Mouse (Mus musculus): Measurements from ENCODE around the gene Fancg.
"Not testable (repeated sequence)": the region's sequence is repeated elsewhere in the genome, so short reads cannot be mapped to it uniquely, and the experiment has no call there.

DNA sequence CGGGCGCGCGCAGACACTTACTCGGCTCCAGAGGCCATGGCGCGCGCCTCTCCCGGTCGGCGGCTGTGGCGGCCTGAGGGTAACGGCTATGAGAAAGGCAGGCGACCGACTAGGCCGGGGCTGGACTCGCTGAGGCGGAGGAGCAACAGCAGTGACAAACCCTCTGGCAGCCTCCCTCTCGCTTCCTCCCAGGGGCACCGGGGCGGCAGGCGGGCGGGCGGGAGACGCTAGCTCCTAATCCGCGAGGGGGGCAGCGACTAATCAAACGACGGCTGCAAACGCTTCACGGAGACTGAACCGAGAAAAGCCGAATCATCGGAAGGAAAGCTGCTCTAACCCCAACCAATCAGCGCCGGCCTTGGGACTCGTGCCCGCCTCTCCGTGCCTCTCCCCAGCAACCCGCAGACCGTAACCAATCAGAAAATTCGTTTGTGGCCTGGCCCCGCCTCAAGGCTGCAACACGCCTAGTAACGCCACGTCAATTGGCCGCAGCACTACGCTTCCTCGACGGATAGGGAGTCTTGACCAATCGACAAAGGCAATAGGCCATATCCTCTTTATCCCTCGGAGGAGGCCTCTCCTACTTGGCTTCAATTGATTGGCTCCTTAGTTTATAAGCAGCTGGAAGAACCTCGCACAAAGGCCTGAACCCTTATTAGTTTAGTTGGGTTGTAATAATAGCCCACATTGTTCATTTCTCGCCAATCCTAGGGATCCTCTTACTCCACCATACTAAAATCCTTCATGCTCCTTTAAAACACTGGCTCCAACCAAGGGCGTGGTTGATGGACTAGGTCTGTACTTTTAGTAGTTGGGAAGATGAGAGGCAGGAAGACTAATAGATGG, 9.9 kb downstream of the Fancg start, which contains the start of gene Vcp:
- TF ChIP-seq CTCF, EP300 (IDR thresholded peaks at IDR 0.05; ENCODE audit: low read depth): not testable (repeated sequence)

Measured in liver, postnatal 0 days (tissue).